Mouse (Mus musculus) heart, adult 2 months (tissue): Measurements from ENCODE around the gene Phactr2.

ENCODE experiments used
- CTCF ChIP-seq: fragments of 200-600 bp; IDR thresholded peaks from 2 replicates; pipeline ENCODE4 v1.8.1; 2022; ENCODE audit warnings: antibody characterized with exemption, mild to moderate bottlenecking, moderate library complexity
- EP300 ChIP-seq: fragments of 200-500 bp; IDR thresholded peaks from 2 replicates; pipeline ENCODE4 v1.6.1; 2011; ENCODE audit warnings: low read depth, low read length, control low read depth; ENCODE audit not compliant: insufficient read depth
- POLR2A ChIP-seq: fragments of 200-500 bp; IDR thresholded peaks from 2 replicates; pipeline ENCODE4 v1.6.1; 2011; ENCODE audit warnings: mild to moderate bottlenecking, low read depth, low read length, control low read depth; ENCODE audit not compliant: insufficient read depth

GRCm38 (mm10) chr10:13274699-13275098 is 199.5 kb downstream of the Phactr2 start:
- TF ChIP-seq POLR2A: no peak
- no peak for TF ChIP-seq CTCF
- 0 out of 2 replicates have a peak, but pooled peaks have one; percentile 60 for TF ChIP-seq EP300
